Mouse (Mus musculus): ENCODE results near the gene Cyp4f18. TPM values are rescaled to one million over a fixed set of nuclear protein-coding genes. Genes with fewer than 3 reads are reported as not detected.

Gene Cyp4f18
- polyA plus RNA-seq, 1 experiment from 2014 or later = 3.8 TPM

GRCm38 (mm10) chr8:71988110-71988866, 21.1 kb downstream of the Cyp4f18 start:
- no peaks in the 10 kb centered on the region for H3K36me3 ChIP-seq (ENCODE audit: control insufficient read depth, insufficient read depth, low read length)
- no peaks in the 10 kb centered on the region for H3K4me1 ChIP-seq (ENCODE audit: control insufficient read depth, insufficient read depth, low read length)
- no peak overlapping the region for H3K27ac ChIP-seq (ENCODE audit: low read length)
- ATAC-seq (ENCODE audit: insufficient read depth, low FRiP score) = peak; percentile 74; the same call in 1 of the 2 replicates
- H3K9ac ChIP-seq (ENCODE audit: low read length) = peak overlapping the region; percentile 65
- peak overlapping the region; percentile 52 for H3K4me3 ChIP-seq (replicated peaks; ENCODE audit: low read length)
- peak overlapping the region; percentile 59 for H3K4me2 ChIP-seq (ENCODE audit: low read depth, low read length)
- no peaks in the 10 kb centered on the region for H3K9me3 ChIP-seq (replicated peaks; ENCODE audit: control insufficient read depth, low read length)
- WGBS = 12% methylated on average over 24 of the region's 24 CpGs
- H3K27me3 ChIP-seq (ENCODE audit: control insufficient read depth, insufficient read depth, low read length) = no peaks in the 10 kb centered on the region

- H3K27me3 ChIP-seq (ENCODE audit: control insufficient read depth, insufficient read depth, low read length) = no peaks in the 10 kb centered on the region
- no peak for ATAC-seq (ENCODE audit: insufficient read depth, low FRiP score)
- H3K9me3 ChIP-seq (replicated peaks; ENCODE audit: control insufficient read depth, low read length) = no peaks in the 10 kb centered on the region
- no peaks in the 10 kb centered on the region for H3K4me1 ChIP-seq (ENCODE audit: control insufficient read depth, insufficient read depth, low read length)
- H3K4me2 ChIP-seq (ENCODE audit: low read depth, low read length) = no peak overlapping the region
- no peak overlapping the region for H3K27ac ChIP-seq (ENCODE audit: low read length)
- WGBS = 51% methylated on average over 4 of the region's 4 CpGs
- no peak overlapping the region for H3K4me3 ChIP-seq (replicated peaks; ENCODE audit: low read length)
- H3K36me3 ChIP-seq (ENCODE audit: control insufficient read depth, insufficient read depth, low read length) = no peaks in the 10 kb centered on the region
- H3K9ac ChIP-seq (ENCODE audit: low read length) = no peak overlapping the region
Observed at GRCm38 (mm10) chr8:71984601-71985000, 24.8 kb downstream of the Cyp4f18 start.

GRCm38 (mm10) chr8:71981456-71981855, 28.0 kb downstream of the Cyp4f18 start:
- Histone ChIP-seq H3K4me1 (ENCODE audit: control insufficient read depth, insufficient read depth, low read length) (no peaks in the 10 kb centered on the region), H3K27ac (ENCODE audit: low read length) (no peak overlapping the region), H3K27me3 (ENCODE audit: control insufficient read depth, insufficient read depth, low read length) (no peaks in the 10 kb centered on the region), H3K4me3 (replicated peaks; ENCODE audit: low read length) (no peak overlapping the region), H3K4me2 (ENCODE audit: low read depth, low read length) (no peak overlapping the region), H3K9ac (ENCODE audit: low read length) (no peak overlapping the region), H3K9me3 (replicated peaks; ENCODE audit: control insufficient read depth, low read length) (no peaks in the 10 kb centered on the region), H3K36me3 (ENCODE audit: control insufficient read depth, insufficient read depth, low read length) (no peaks in the 10 kb centered on the region)
- 67% methylated on average over 4 of the region's 4 CpGs for WGBS
- no peak for ATAC-seq (ENCODE audit: insufficient read depth, low FRiP score)

GRCm38 (mm10) chr8:71981032-71981431, 28.4 kb downstream of the Cyp4f18 start:
- H3K4me1 ChIP-seq (ENCODE audit: control insufficient read depth, insufficient read depth, low read length) = no peaks in the 10 kb centered on the region
- H3K36me3 ChIP-seq (ENCODE audit: control insufficient read depth, insufficient read depth, low read length) = no peaks in the 10 kb centered on the region
- H3K9ac ChIP-seq (ENCODE audit: low read length) = no peak overlapping the region
- no peak overlapping the region for H3K27ac ChIP-seq (ENCODE audit: low read length)
- WGBS = 37% methylated on average over 2 of the region's 2 CpGs
- ATAC-seq (ENCODE audit: insufficient read depth, low FRiP score) = no peak
- no peak overlapping the region for H3K4me3 ChIP-seq (replicated peaks; ENCODE audit: low read length)
- no peak overlapping the region for H3K4me2 ChIP-seq (ENCODE audit: low read depth, low read length)
- no peaks in the 10 kb centered on the region for H3K27me3 ChIP-seq (ENCODE audit: control insufficient read depth, insufficient read depth, low read length)
- no peaks in the 10 kb centered on the region for H3K9me3 ChIP-seq (replicated peaks; ENCODE audit: control insufficient read depth, low read length)

GRCm38 (mm10) chr8:71974211-71974610, 35.2 kb downstream of the Cyp4f18 start:
- Histone ChIP-seq H3K9ac (ENCODE audit: low read length) (no peak overlapping the region), H3K27ac (ENCODE audit: low read length) (no peak overlapping the region), H3K36me3 (ENCODE audit: control insufficient read depth, insufficient read depth, low read length) (no peaks in the 10 kb centered on the region), H3K4me2 (ENCODE audit: low read depth, low read length) (no peak overlapping the region), H3K9me3 (replicated peaks; ENCODE audit: control insufficient read depth, low read length) (no peaks in the 10 kb centered on the region), H3K27me3 (ENCODE audit: control insufficient read depth, insufficient read depth, low read length) (no peaks in the 10 kb centered on the region), H3K4me1 (ENCODE audit: control insufficient read depth, insufficient read depth, low read length) (no peaks in the 10 kb centered on the region), H3K4me3 (replicated peaks; ENCODE audit: low read length) (no peak overlapping the region)
- no peak for ATAC-seq (ENCODE audit: insufficient read depth, low FRiP score)
- 77% methylated on average over 3 of the region's 3 CpGs for WGBS

GRCm38 (mm10) chr8:71971945-71972344, 37.5 kb downstream of the Cyp4f18 start:
- Histone ChIP-seq H3K27ac (ENCODE audit: low read length) (no peak overlapping the region), H3K27me3 (ENCODE audit: control insufficient read depth, insufficient read depth, low read length) (no peaks in the 10 kb centered on the region), H3K9ac (ENCODE audit: low read length) (no peak overlapping the region), H3K4me2 (ENCODE audit: low read depth, low read length) (no peak overlapping the region), H3K4me1 (ENCODE audit: control insufficient read depth, insufficient read depth, low read length) (no peaks in the 10 kb centered on the region), H3K9me3 (replicated peaks; ENCODE audit: control insufficient read depth, low read length) (0 out of 2 replicates have a peak, but pooled peaks cover 1% of the 10 kb centered on the region), H3K36me3 (ENCODE audit: control insufficient read depth, insufficient read depth, low read length) (peaks cover 7% of the 10 kb centered on the region), H3K4me3 (replicated peaks; ENCODE audit: low read length) (no peak overlapping the region)
- no peak for ATAC-seq (ENCODE audit: insufficient read depth, low FRiP score)
- 74% methylated on average over 1 of the region's 1 CpGs for WGBS

GRCm38 (mm10) chr8:71968636-71969035, 40.8 kb downstream of the Cyp4f18 start:
- Histone ChIP-seq H3K9me3 (replicated peaks; ENCODE audit: control insufficient read depth, low read length) (peaks cover 16% of the 10 kb centered on the region; the same call in 1 of the 2 replicates), H3K9ac (ENCODE audit: low read length) (no peak overlapping the region), H3K27me3 (ENCODE audit: control insufficient read depth, insufficient read depth, low read length) (no peaks in the 10 kb centered on the region), H3K4me3 (replicated peaks; ENCODE audit: low read length) (no peak overlapping the region), H3K4me1 (ENCODE audit: control insufficient read depth, insufficient read depth, low read length) (no peaks in the 10 kb centered on the region), H3K27ac (ENCODE audit: low read length) (no peak overlapping the region), H3K36me3 (ENCODE audit: control insufficient read depth, insufficient read depth, low read length) (peaks cover 26% of the 10 kb centered on the region), H3K4me2 (ENCODE audit: low read depth, low read length) (no peak overlapping the region)
- 83% methylated on average over 6 of the region's 6 CpGs for WGBS
- no peak for ATAC-seq (ENCODE audit: insufficient read depth, low FRiP score)

- Histone ChIP-seq H3K36me3 (ENCODE audit: control insufficient read depth, insufficient read depth, low read length) (peaks cover 26% of the 10 kb centered on the region), H3K4me3 (replicated peaks; ENCODE audit: low read length) (no peak overlapping the region), H3K9ac (ENCODE audit: low read length) (no peak overlapping the region), H3K27me3 (ENCODE audit: control insufficient read depth, insufficient read depth, low read length) (no peaks in the 10 kb centered on the region), H3K4me1 (ENCODE audit: control insufficient read depth, insufficient read depth, low read length) (no peaks in the 10 kb centered on the region), H3K9me3 (replicated peaks; ENCODE audit: control insufficient read depth, low read length) (peaks cover 16% of the 10 kb centered on the region; the same call in 1 of the 2 replicates), H3K4me2 (ENCODE audit: low read depth, low read length) (no peak overlapping the region), H3K27ac (ENCODE audit: low read length) (0 out of 2 replicates have a peak overlapping the region, but pooled peaks have one; percentile 12)
- ATAC-seq (ENCODE audit: insufficient read depth, low FRiP score) = no peak
- WGBS = 94% methylated on average over 6 of the region's 6 CpGs
Observed at GRCm38 (mm10) chr8:71968100-71968499, 41.3 kb downstream of the Cyp4f18 start.

- Histone ChIP-seq H3K27ac (ENCODE audit: low read length) (no peak overlapping the region), H3K4me2 (ENCODE audit: low read depth, low read length) (no peak overlapping the region), H3K4me1 (ENCODE audit: control insufficient read depth, insufficient read depth, low read length) (no peaks in the 10 kb centered on the region), H3K9me3 (replicated peaks; ENCODE audit: control insufficient read depth, low read length) (peaks cover 16% of the 10 kb centered on the region; the same call in 1 of the 2 replicates), H3K4me3 (replicated peaks; ENCODE audit: low read length) (no peak overlapping the region), H3K36me3 (ENCODE audit: control insufficient read depth, insufficient read depth, low read length) (peaks cover 26% of the 10 kb centered on the region), H3K27me3 (ENCODE audit: control insufficient read depth, insufficient read depth, low read length) (no peaks in the 10 kb centered on the region), H3K9ac (ENCODE audit: low read length) (no peak overlapping the region)
- 93% methylated on average over 5 of the region's 5 CpGs for WGBS
- ATAC-seq (ENCODE audit: insufficient read depth, low FRiP score) = no peak
Observed at GRCm38 (mm10) chr8:71967261-71967660, 42.2 kb downstream of the Cyp4f18 start.
